Mouse (Mus musculus) layer of hippocampus, postnatal 14 days (tissue): Measurements from ENCODE around the gene Sema3a. TPM values are rescaled to one million over a fixed set of nuclear protein-coding genes. Genes with fewer than 3 reads are reported as not detected.
"Not testable (repeated sequence)": the region's sequence is repeated elsewhere in the genome, so short reads cannot be mapped to it uniquely, and the experiment has no call there.

Experiments used
- DNase-seq, 2 experiments: peaks; one replicate each; pipeline ENCODE4 v3.0.0; 2021 to 2022; ENCODE audit warnings: low spot score in 2 of 2, mixed read lengths in 1 of 2
- total RNA-seq, 2 experiments: library from RNA; stranded (reverse); gene quantifications; 2 replicates each; pipeline ENCODE4 v1.2.3; 2021

Gene Sema3a
- total RNA-seq, 2 experiments from 2014 or later, result 3.2 to 3.7 TPM

GRCm38 (mm10) chr5:13416960-13417710 is 291.9 kb downstream of the Sema3a start:
- DNase-seq, result no peak

DNA sequence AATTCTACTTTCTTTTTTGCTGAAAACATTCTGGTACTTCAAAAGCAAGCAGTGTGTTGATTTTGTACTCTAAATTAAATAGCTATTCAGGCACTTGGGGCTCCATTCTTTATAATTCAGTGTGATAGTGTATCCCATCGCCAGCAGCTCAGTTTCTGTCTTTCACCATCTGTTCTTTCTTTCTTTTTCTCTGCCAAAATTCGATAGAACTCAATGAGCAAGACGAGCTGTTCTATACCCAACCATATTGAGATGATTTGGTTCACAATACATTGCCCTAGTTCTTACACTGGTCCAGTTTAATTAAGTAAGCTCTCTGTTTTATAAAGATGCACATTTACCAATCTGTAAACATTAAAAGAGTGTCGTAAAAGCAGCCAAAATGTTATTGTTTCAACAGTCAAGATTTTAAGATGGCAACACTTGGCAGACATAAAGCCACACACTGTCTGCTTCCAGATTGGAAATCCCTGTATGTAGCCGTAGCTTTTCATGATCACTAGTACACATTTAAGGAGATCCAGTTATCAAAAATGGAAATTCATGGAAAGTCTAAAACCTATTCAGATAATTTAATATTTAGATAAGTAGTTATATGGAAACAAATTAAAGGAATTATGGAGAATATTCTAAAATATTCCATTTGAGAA is 296.2 kb downstream of the Sema3a start:
- peak in 1 of 2 experiments; percentile 61 for DNase-seq

DNA sequence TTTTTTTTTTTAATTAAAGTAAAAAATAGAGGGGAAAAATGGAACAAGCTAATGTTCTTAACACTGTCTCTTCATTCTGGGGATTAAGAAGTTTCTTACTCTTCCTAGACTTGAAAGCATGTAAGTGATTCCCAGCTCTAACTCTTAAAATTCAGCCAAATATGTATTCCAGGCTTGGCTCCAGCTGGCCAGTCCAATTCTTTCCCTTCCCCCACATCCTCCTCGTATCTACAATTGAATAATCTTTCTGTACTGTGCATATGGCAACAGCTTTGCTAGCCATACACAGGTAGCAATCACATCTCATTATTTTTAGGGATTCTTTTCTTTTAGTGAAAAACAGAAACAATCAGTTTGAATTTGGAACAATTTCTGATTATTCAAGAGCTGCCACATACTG is 303.5 kb downstream of the Sema3a start:
- DNase-seq, result no peak

- no peak for DNase-seq
Measured at GRCm38 (mm10) chr5:13431827-13432226, 306.6 kb downstream of the Sema3a start.

- DNase-seq, result no peak
Measured at GRCm38 (mm10) chr5:13432574-13432973, 307.4 kb downstream of the Sema3a start.

DNA sequence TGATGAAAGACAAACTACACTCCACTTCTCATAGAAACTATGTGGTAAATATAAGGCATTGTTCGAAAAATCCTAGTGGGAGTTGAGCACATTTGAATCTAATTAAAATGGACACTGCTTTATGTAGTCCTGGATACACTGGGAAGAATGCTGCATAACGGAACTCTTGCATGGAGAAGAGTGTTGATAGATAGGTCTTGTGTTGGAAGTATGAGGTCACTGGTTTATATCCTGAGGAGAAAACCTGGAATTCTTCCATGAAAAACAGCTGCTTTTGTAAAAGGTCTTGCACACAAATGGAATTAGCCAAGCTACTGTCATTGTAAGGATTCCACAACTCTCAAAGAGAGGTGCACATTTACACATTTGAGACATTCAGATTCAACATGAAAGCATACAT is 308.1 kb downstream of the Sema3a start:
- no peak for DNase-seq

DNA sequence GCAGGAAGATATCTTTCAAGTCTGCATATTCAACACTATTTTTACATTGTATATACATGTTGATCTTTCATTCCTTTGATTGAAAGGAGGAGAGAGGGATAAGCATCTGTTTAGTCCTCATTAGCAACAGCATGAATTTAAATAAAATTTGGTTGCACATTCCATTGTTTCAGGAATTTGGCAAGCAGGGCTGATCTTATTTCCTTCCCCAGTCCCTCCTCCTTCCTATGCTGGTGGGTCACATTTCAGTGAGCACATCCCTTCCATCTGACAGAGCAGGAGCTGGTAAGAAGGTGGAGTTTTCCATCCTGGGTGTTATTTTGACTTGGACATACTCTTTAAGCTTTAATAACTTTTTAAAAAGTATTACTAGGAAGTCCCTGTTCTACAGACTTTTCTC is 315.9 kb downstream of the Sema3a start:
- no peak for DNase-seq

DNA sequence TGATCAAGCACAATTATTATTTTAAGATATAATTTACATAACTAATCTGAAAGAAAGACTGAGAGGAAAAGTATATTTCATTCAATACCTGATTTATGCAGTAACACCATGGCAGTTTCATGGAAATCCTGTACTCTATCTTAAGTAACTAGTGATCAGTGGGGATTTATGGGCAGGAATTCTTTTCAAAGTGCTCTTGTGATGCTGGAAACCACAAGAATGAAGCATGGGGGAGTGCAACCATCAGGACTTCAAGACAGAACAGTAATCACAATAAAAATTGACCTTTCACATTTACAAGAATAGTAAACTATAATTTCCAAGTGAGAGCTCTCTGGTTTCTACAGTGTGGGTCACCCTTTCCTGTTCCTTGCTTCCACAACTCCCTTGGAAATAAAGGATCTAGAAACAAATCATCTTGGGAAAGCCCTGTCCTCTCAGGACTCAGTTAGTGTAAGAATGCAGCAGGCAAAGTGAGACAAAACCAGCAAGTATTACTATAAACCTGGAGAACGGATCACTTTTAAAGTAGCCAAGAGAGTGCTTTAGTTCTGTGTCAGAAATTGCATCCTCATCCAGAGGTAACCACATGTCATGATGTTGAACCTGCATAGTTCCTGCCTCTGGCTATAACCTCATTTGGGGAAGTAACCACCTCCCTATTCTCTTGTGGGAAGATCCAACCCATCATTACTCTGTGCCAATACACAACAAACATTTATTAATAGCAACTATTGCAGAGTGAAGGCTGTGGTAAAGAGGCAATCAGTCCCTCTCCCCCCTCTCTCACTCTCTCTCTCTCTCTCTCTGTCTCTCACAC is 335.2 kb downstream of the Sema3a start:
- DNase-seq, result no peak

DNA sequence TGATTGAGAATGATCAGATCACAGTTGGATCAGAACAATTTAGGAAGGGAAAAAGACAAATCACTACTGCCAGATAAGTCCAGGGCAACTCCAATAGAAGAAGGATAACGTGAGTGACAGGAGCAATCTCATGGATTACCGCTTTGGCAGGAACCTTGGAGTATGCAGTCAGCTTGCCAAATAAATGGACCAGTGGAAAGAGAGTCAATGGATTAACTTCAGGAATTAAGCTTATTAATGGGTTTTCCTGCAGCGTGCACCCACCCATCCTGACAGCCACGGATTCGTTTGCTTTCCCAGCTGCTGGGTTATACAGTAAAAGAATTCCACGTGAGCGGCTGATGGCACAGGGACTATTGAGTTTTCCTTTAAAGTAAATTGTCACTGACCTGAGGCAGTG is 343.6 kb downstream of the Sema3a start:
- DNase-seq, result peak in 1 of 2 experiments; percentile 14

DNA sequence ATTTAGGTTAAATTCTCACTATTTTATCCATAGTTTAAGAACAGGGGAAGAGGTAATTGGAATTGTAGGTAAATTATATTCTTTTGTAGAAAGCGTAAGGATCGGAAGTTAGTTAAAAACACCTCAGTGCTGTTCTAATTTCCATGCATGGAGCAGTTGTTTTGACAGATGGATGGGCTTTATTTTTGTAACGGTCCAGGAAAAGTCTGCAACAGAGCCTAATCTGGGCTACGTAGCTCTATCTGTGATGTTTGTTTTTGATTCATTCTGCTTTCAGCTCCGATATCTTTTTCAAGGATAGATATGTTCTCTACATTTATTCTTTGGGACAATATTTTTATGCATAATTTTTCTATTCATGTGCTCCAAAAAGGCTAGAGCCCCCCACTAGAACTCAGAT is 344.2 kb downstream of the Sema3a start:
- peak in 1 of 2 experiments; percentile 69 for DNase-seq

- DNase-seq, result peak in 1 of 2 experiments; percentile 53
Measured at GRCm38 (mm10) chr5:13470057-13470905, 345.1 kb downstream of the Sema3a start.

- peak in 1 of 2 experiments; percentile 29 for DNase-seq
Measured at GRCm38 (mm10) chr5:13477653-13478052, 352.4 kb downstream of the Sema3a start.

- no peak for DNase-seq
Measured at GRCm38 (mm10) chr5:13488671-13489070, 363.5 kb downstream of the Sema3a start.

DNA sequence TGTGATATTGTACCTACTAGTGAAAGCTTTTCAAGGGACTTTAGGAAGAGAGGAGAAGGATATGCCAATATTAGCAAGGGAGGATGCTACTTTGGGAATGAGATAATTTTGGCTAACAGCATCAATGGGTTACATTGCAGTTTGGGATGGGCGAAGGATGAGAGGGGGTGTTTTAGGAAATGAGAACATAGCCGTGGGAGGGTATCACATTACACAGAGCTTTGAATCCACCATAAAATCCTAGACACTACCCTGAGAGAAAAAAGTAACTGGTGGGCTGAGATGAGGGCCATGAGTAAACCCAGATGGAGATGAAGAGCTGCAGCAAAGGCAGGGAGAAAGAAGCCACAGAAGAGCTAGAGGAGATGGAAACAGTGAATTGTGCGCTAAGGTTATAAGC is 370.8 kb downstream of the Sema3a start:
- not testable (repeated sequence) for DNase-seq

DNA sequence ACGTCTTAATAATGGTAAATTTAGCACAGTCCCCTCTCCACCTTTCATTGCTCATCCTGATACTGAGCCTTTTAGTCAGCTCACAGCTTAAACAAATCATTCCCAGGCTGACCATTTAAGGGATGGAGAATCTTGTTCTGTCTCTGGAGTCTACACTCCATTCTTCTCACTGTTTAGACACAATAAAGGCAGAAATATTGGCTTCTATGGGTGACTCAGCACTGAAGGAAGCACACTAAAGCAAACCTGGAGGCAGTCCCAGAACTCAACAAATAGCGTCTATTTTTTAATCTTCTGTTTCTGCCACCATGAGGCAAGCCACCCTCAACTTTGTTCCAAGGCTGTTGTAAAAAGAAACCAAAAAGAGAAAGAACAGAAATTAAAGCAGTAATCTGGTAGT is 374.6 kb downstream of the Sema3a start:
- DNase-seq, result peak in 1 of 2 experiments; percentile 60

- DNase-seq, result no peak
Measured at GRCm38 (mm10) chr5:13505839-13506499, 380.8 kb downstream of the Sema3a start.

- no peak for DNase-seq
Measured at GRCm38 (mm10) chr5:13509163-13509562, 383.9 kb downstream of the Sema3a start.

DNA sequence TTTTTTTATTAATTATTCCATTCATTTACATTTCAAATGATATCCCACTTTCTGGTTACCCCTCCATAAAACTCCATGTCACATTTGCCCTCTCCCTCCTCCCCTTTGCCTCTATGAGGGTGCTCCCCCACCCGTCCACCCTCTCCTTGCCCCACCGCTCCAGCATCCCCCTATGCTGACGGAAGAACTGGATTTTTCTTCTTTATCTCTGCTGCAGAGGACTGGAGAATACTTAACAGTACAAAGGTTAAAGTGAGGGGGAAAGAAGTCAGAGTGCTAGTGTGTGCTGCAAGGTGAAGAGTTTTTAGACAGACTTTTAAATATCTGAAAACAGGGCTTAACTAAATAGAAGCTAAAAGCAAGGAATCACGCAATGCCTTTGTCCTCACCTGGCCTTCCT is 391.8 kb downstream of the Sema3a start:
- no peak for DNase-seq

GRCm38 (mm10) chr5:13525597-13525996 is 400.4 kb downstream of the Sema3a start:
- DNase-seq, result peak in 1 of 2 experiments; percentile 39

- DNase-seq, result peak in 1 of 2 experiments; percentile 1
Measured at GRCm38 (mm10) chr5:13527037-13527464, 401.8 kb downstream of the Sema3a start.
